ENCODE assay signal across 11 mouse cellular contexts in the genomic region with DNA sequence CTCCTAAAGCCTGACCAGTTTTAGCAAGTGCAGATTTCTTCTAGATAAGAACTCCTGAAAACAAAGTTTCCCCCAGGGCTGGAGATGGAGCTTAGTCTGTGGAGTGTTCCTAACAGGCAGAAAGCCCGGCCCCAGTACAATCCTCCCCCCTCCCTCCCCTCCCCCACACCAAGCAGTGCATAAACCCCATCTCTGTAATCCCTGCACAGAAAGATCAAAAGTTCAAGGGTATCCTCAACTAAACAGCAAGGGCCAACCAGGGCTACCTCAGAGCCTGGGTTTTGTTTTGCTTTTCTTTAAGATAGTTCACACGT. TPM values are rescaled to one million over a fixed set of nuclear protein-coding genes. Genes with fewer than 3 reads are reported as not detected.
A peak's percentile ranks its signal among the peaks of the same experiment; 100 is the strongest.
DNase-seq lines count a peak whose midpoint lies in the region; ATAC-seq and TF ChIP-seq lines count a peak whose summit lies in the region.
"Had no signal": no experiment of that assay in that cellular context is flagged by ENCODE, and none has a peak within 500 bp of the region (broad histone marks: within the 10 kb centered on the region; RNA-seq: fewer than 3 reads in every experiment).

No protein-coding gene starts in this region.

- H3K4me3 ChIP-seq in lung, postnatal 0 days (ENCODE audit: low read depth, low read length) = peak overlapping the region; percentile 45; the same call in 1 of the 2 replicates
- H3K4me3 ChIP-seq in forebrain, postnatal 0 days (ENCODE audit: low read depth, low read length) = peak overlapping the region; percentile 52; the same call in 1 of the 2 replicates
- H3K4me3 ChIP-seq in liver, embryonic 13.5 days (replicated peaks) = peak overlapping the region; percentile 59
- peak overlapping the region; percentile 53 for H3K4me3 ChIP-seq in stomach, embryonic 16.5 days (replicated peaks; ENCODE audit: low read length)

- H3K4me1 ChIP-seq in lung, postnatal 0 days (ENCODE audit: insufficient read depth, low read depth, low read length) = peaks cover 15% of the 10 kb centered on the region; the same call in 1 of the 2 replicates
- H3K4me1 ChIP-seq in forebrain, postnatal 0 days (ENCODE audit: insufficient read depth) = peaks cover 5% of the 10 kb centered on the region
- peaks cover 65% of the 10 kb centered on the region for H3K4me1 ChIP-seq in liver, embryonic 13.5 days (replicated peaks)
- H3K4me1 ChIP-seq in stomach, embryonic 16.5 days (ENCODE audit: control insufficient read depth, insufficient read depth, low read length) = peaks cover 26% of the 10 kb centered on the region

- no peak for DNase-seq in lung, postnatal 0 days (ENCODE audit: low spot score)
- DNase-seq in lung, postnatal 14 days = no peak
- no peak for DNase-seq in forebrain, postnatal 0 days
- no peak for DNase-seq in liver, embryonic 13.5 days
- DNase-seq in frontal cortex, postnatal 10 days (ENCODE audit: low spot score in 2 of 2) = no peak
- DNase-seq in embryo, embryonic 11 days = no peak
- DNase-seq: kidney, adult 8-10 months had no signal

- WGBS in lung, postnatal 0 days = 17% methylated on average over 2 of the region's 2 CpGs
- WGBS in forebrain, postnatal 0 days = 4% methylated on average over 2 of the region's 2 CpGs
- WGBS in liver, embryonic 13.5 days (ENCODE audit: insufficient replicate concordance) = 23% methylated on average over 2 of the region's 2 CpGs
- 25% methylated on average over 2 of the region's 2 CpGs for WGBS in stomach, embryonic 16.5 days

- H3K9me3 ChIP-seq in lung, postnatal 0 days (ENCODE audit: low read length) = no peaks in the 10 kb centered on the region
- no peaks in the 10 kb centered on the region for H3K9me3 ChIP-seq in forebrain, postnatal 0 days (ENCODE audit: low read length)
- H3K9me3 ChIP-seq in liver, embryonic 13.5 days (replicated peaks) = no peaks in the 10 kb centered on the region
- H3K9me3 ChIP-seq in stomach, embryonic 16.5 days (replicated peaks; ENCODE audit: control insufficient read depth, low read length) = no peaks in the 10 kb centered on the region
- H3K9me3 ChIP-seq: megakaryocyte, embryonic 14.5 days had no signal

- H3K27me3 ChIP-seq in lung, postnatal 0 days (replicated peaks; ENCODE audit: insufficient read depth, low read length) = no peaks in the 10 kb centered on the region
- no peaks in the 10 kb centered on the region for H3K27me3 ChIP-seq in forebrain, postnatal 0 days (ENCODE audit: insufficient read depth, low read length)
- peaks cover 6% of the 10 kb centered on the region; the same call in 1 of the 2 replicates for H3K27me3 ChIP-seq in liver, embryonic 13.5 days
- H3K27me3 ChIP-seq in stomach, embryonic 16.5 days (ENCODE audit: control insufficient read depth, insufficient read depth, low read length) = no peaks in the 10 kb centered on the region

- H3K4me2 ChIP-seq in lung, postnatal 0 days (replicated peaks; ENCODE audit: low read depth, low read length) = peak overlapping the region; percentile 89
- H3K4me2 ChIP-seq in forebrain, postnatal 0 days (ENCODE audit: low read depth) = peak overlapping the region; percentile 96
- peak overlapping the region; percentile 85 for H3K4me2 ChIP-seq in liver, embryonic 13.5 days
- peak overlapping the region; percentile 90 for H3K4me2 ChIP-seq in stomach, embryonic 16.5 days (ENCODE audit: low read depth, low read length)

- ATAC-seq in lung, postnatal 0 days = 0 out of 2 replicates have a peak, but pooled peaks have one; percentile 1
- no peak for ATAC-seq in forebrain, postnatal 0 days
- no peak for ATAC-seq in liver, embryonic 13.5 days (ENCODE audit: low read depth)
- ATAC-seq in stomach, embryonic 16.5 days (ENCODE audit: insufficient read depth, low FRiP score) = no peak
- ATAC-seq in inflammation-experienced regulatory T-cells, adult 6 months = no peak

- H3K9ac ChIP-seq in lung, postnatal 0 days (replicated peaks; ENCODE audit: low read depth) = no peak overlapping the region
- no peak overlapping the region for H3K9ac ChIP-seq in forebrain, postnatal 0 days
- peak overlapping the region; percentile 68; the same call in 1 of the 2 replicates for H3K9ac ChIP-seq in liver, embryonic 13.5 days
- peak overlapping the region; percentile 67 for H3K9ac ChIP-seq in stomach, embryonic 16.5 days (ENCODE audit: low read length)

- H3K27ac ChIP-seq in lung, postnatal 0 days (ENCODE audit: low read length) = peak overlapping the region; percentile 51
- peak overlapping the region; percentile 59 for H3K27ac ChIP-seq in forebrain, postnatal 0 days (ENCODE audit: low read depth, low read length)
- peak overlapping the region; percentile 63 for H3K27ac ChIP-seq in liver, embryonic 13.5 days
- H3K27ac ChIP-seq in stomach, embryonic 16.5 days (ENCODE audit: low read length) = peak overlapping the region; percentile 70

- no peaks in the 10 kb centered on the region for H3K36me3 ChIP-seq in lung, postnatal 0 days (ENCODE audit: insufficient read depth, low read length)
- H3K36me3 ChIP-seq in forebrain, postnatal 0 days (ENCODE audit: insufficient read depth) = no peaks in the 10 kb centered on the region
- no peaks in the 10 kb centered on the region for H3K36me3 ChIP-seq in liver, embryonic 13.5 days
- no peaks in the 10 kb centered on the region for H3K36me3 ChIP-seq in stomach, embryonic 16.5 days (ENCODE audit: control insufficient read depth, insufficient read depth, low read length)

- no peak for TF ChIP-seq CTCF in lung, postnatal 0 days (IDR thresholded peaks at IDR 0.05)
- TF ChIP-seq CTCF in forebrain, postnatal 0 days (IDR thresholded peaks at IDR 0.05; ENCODE audit: low read depth) = no peak

- no peak for TF ChIP-seq EP300 in lung, postnatal 0 days (IDR thresholded peaks at IDR 0.05)

RNA-seq across cellular contexts. Expression of a gene that starts 11.9 kb away (rescaled TPM):
- 14.1 and 16.0 TPM in 2 replicates for polyA plus RNA-seq in lung, postnatal 0 days (2015; fragmentation: Nextera tagmentation; extraction: Ambion mirVana)
- total RNA-seq in forebrain, postnatal 0 days (2014; rRNA removed) = 38.2 and 40.0 TPM in 2 replicates
- polyA plus RNA-seq in forebrain, postnatal 0 days (2015; fragmentation: Nextera tagmentation; extraction: Ambion mirVana) = 17.0 and 17.8 TPM in 2 replicates
- polyA plus RNA-seq in liver, embryonic 13.5 days (2015; fragmentation: Nextera tagmentation; extraction: Ambion mirVana) = 2.5 and 2.6 TPM in 2 replicates
- 9.9 and 11.0 TPM in 2 replicates for polyA plus RNA-seq in stomach, embryonic 16.5 days (2015; fragmentation: Nextera tagmentation; extraction: Ambion mirVana)
- polyA plus RNA-seq in inflammation-experienced regulatory T-cells, adult 6 months (2017; shearing (Covaris generic)) = 1 to 10 TPM in 1 of 3 experiments, under 1 TPM in 2; 0.54 to 1.2 (median 0.59) TPM

RNA-seq across cellular contexts. Expression of a gene that starts 28.1 kb away (rescaled TPM):
- polyA plus RNA-seq in lung, postnatal 0 days (2015; fragmentation: Nextera tagmentation; extraction: Ambion mirVana) = 13.8 and 14.8 TPM in 2 replicates
- total RNA-seq in forebrain, postnatal 0 days (2014; rRNA removed) = 1.7 and 3.3 TPM in 2 replicates
- 0.92 and 1.2 TPM in 2 replicates for polyA plus RNA-seq in forebrain, postnatal 0 days (2015; fragmentation: Nextera tagmentation; extraction: Ambion mirVana)
- 5.5 and 6.0 TPM in 2 replicates for polyA plus RNA-seq in liver, embryonic 13.5 days (2015; fragmentation: Nextera tagmentation; extraction: Ambion mirVana)
- 16.8 and 19.2 TPM in 2 replicates for polyA plus RNA-seq in stomach, embryonic 16.5 days (2015; fragmentation: Nextera tagmentation; extraction: Ambion mirVana)
- polyA plus RNA-seq in inflammation-experienced regulatory T-cells, adult 6 months (2017; shearing (Covaris generic)) = 10 to 100 TPM; 55.3 to 73.9 (median 67.2) TPM

RNA-seq across cellular contexts. Expression of a gene that starts 42.7 kb away (rescaled TPM):
- 74.0 and 80.1 TPM in 2 replicates for polyA plus RNA-seq in lung, postnatal 0 days (2015; fragmentation: Nextera tagmentation; extraction: Ambion mirVana)
- 94.6 and 115 TPM in 2 replicates for total RNA-seq in forebrain, postnatal 0 days (2014; rRNA removed)
- 57.1 and 76.1 TPM in 2 replicates for polyA plus RNA-seq in forebrain, postnatal 0 days (2015; fragmentation: Nextera tagmentation; extraction: Ambion mirVana)
- 42.8 and 43.3 TPM in 2 replicates for polyA plus RNA-seq in liver, embryonic 13.5 days (2015; fragmentation: Nextera tagmentation; extraction: Ambion mirVana)
- 102 and 109 TPM in 2 replicates for polyA plus RNA-seq in stomach, embryonic 16.5 days (2015; fragmentation: Nextera tagmentation; extraction: Ambion mirVana)
- 10 to 100 TPM; 46.6 to 50.3 (median 47.0) TPM for polyA plus RNA-seq in inflammation-experienced regulatory T-cells, adult 6 months (2017; shearing (Covaris generic))

RNA-seq across cellular contexts. Expression of a gene that starts 45.8 kb away (rescaled TPM):
- polyA plus RNA-seq in lung, postnatal 0 days (2015; fragmentation: Nextera tagmentation; extraction: Ambion mirVana) = 0.12 TPM in 1 of 2 replicates, not detected in the other
- not detected in 2 replicates for total RNA-seq in forebrain, postnatal 0 days (2014; rRNA removed)
- not detected in 2 replicates for polyA plus RNA-seq in forebrain, postnatal 0 days (2015; fragmentation: Nextera tagmentation; extraction: Ambion mirVana)
- polyA plus RNA-seq in liver, embryonic 13.5 days (2015; fragmentation: Nextera tagmentation; extraction: Ambion mirVana) = not detected in 2 replicates
- polyA plus RNA-seq in stomach, embryonic 16.5 days (2015; fragmentation: Nextera tagmentation; extraction: Ambion mirVana) = 0.06 TPM in 1 of 2 replicates, not detected in the other
- polyA plus RNA-seq in inflammation-experienced regulatory T-cells, adult 6 months (2017; shearing (Covaris generic)) = not detected
- total RNA-seq: common myeloid progenitor, adult 5-6 weeks had no signal

RNA-seq across cellular contexts. Expression of a gene that starts 49.9 kb away (rescaled TPM):
- 0.32 and 0.98 TPM in 2 replicates for polyA plus RNA-seq in lung, postnatal 0 days (2015; fragmentation: Nextera tagmentation; extraction: Ambion mirVana)
- total RNA-seq in forebrain, postnatal 0 days (2014; rRNA removed) = not detected in 2 replicates
- polyA plus RNA-seq in forebrain, postnatal 0 days (2015; fragmentation: Nextera tagmentation; extraction: Ambion mirVana) = 0.94 TPM in 1 of 2 replicates, not detected in the other
- not detected in 2 replicates for polyA plus RNA-seq in liver, embryonic 13.5 days (2015; fragmentation: Nextera tagmentation; extraction: Ambion mirVana)
- polyA plus RNA-seq in stomach, embryonic 16.5 days (2015; fragmentation: Nextera tagmentation; extraction: Ambion mirVana) = not detected in 2 replicates
- polyA plus RNA-seq in inflammation-experienced regulatory T-cells, adult 6 months (2017; shearing (Covaris generic)) = not detected
- total RNA-seq: common myeloid progenitor, adult 5-6 weeks had no signal

Comparison
In these comparisons a context has a peak if more than half of its experiments do, and no peak if none do; other contexts are left out.
1. H3K9ac ChIP-seq: peak in liver, embryonic 13.5 days (single experiment) and stomach, embryonic 16.5 days (single experiment); none in lung, postnatal 0 days (single experiment) and forebrain, postnatal 0 days (single experiment).
2. Peak in every context shown above with its lines, with median percentiles within 50 percentile points of each other: H3K27ac ChIP-seq, H3K4me2 ChIP-seq and H3K4me3 ChIP-seq.